Mouse (Mus musculus) limb, embryonic 11.5 days (tissue): Measurements from ENCODE around the gene Clpb. TPM values are rescaled to one million over a fixed set of nuclear protein-coding genes. Genes with fewer than 3 reads are reported as not detected.

Experiments
- ATAC-seq: fragments of 200-750 bp; cut with Nextera tagmentation; 2 replicates; pipeline ENCODE4 v1.8.0; 2017; ENCODE audit warnings: low read depth; ENCODE audit not compliant: insufficient number of reproducible peaks, low FRiP score, low TSS enrichment
- DNase-seq: peaks from one replicate; pipeline ENCODE4 v3.0.0-alpha.2; 2015; ENCODE audit warnings: low spot score
- H3K27ac ChIP-seq: fragments of 300-500 bp; sonication (generic); replicated peaks from 2 replicates; pipeline ENCODE4 v1.5.1; 2014; ENCODE audit warnings: low read depth, mild to moderate bottlenecking, low read length
- H3K27me3 ChIP-seq: fragments of 300-500 bp; sonication (generic); 2 replicates; pipeline ENCODE4 v1.6.1; 2014; ENCODE audit warnings: mild to moderate bottlenecking, low read length, mixed read lengths; ENCODE audit not compliant: control insufficient read depth, insufficient read depth
- H3K36me3 ChIP-seq: fragments of 300-500 bp; sonication (generic); 2 replicates; pipeline ENCODE4 v1.6.1; 2014; ENCODE audit warnings: mild to moderate bottlenecking, low read length, moderate library complexity, mixed read lengths; ENCODE audit not compliant: control insufficient read depth, insufficient read depth
- H3K4me1 ChIP-seq: fragments of 300-500 bp; sonication (generic); 2 replicates; pipeline ENCODE4 v1.6.1; 2014; ENCODE audit warnings: low read length, mixed read lengths; ENCODE audit not compliant: control insufficient read depth, insufficient read depth
- H3K4me2 ChIP-seq: fragments of 300-500 bp; sonication (generic); 2 replicates; pipeline ENCODE4 v1.6.1; 2014; ENCODE audit warnings: low read depth, mild to moderate bottlenecking, moderate library complexity; ENCODE audit not compliant: severe bottlenecking
- H3K4me3 ChIP-seq: fragments of 300-500 bp; sonication (generic); 2 replicates; pipeline ENCODE4 v1.5.1; 2014; ENCODE audit warnings: low read depth, low read length
- H3K9ac ChIP-seq: fragments of 300-500 bp; sonication (generic); 2 replicates; pipeline ENCODE4 v1.6.1; 2014; ENCODE audit warnings: mild to moderate bottlenecking, low read length
- H3K9me3 ChIP-seq: fragments of 300-500 bp; sonication (generic); 2 replicates; pipeline ENCODE4 v1.6.1; 2016; ENCODE audit warnings: low read length; ENCODE audit not compliant: control insufficient read depth
- WGBS: fragments of 180-500 bp; shearing (Covaris S2); extraction: QIAGEN DNeasy Blood & Tissue Kit; methylation state at CpG from one replicate; pipeline ENCODE4 v1.1.7; 2014; 5-methylcytosine and 5-hydroxymethylcytosine counted together
- polyA plus RNA-seq: library from polyadenylated mRNA; unstranded; fragments of >200 nt; fragmentation: Nextera tagmentation; extraction: Ambion mirVana; gene quantifications from 2 replicates; pipeline ENCODE4 v1.2.1, GENCODE M21; 2014

The Clpb gene
- polyA plus RNA-seq, 1 experiment from 2014 or later = 46.0 TPM

DNA sequence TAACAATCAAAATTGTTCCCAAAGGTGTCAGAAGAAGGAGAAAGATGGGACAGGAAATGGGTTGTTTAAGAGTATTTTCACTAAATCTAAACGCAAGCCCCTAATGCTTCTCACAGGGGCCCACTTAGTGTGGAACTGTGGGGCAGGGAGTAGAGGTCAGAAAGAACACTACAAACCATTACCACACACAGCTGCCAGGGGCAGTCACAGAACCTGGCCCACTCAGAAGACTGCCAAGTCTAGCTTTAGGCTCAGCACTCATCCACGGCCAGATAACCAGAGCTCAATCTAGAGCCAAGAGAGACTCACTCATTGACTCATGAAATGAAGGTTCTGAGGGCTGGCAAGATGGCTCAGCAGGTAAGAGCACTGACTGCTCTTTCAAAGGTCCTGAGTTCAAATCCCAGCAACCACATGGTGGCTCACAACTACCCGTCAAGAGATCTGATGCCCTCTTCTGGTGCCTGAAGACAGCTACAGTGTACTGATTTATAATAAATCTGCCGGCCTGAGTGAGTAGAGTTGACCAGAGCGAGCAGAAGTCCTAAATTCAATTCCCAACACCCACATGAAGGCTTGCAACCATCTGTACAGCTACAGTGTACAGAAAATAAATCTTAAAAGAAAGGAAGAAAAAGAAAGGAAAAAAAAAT lies 172.2 kb downstream of the Clpb start:
- Histone ChIP-seq H3K4me3 (peak overlapping the region; percentile 91), H3K9me3 (no peaks in the 10 kb centered on the region), H3K4me1 (peaks cover 11% of the 10 kb centered on the region), H3K27me3 (no peaks in the 10 kb centered on the region), H3K4me2 (peak overlapping the region; percentile 49), H3K27ac (peak overlapping the region; percentile 93; the same call in 1 of the 2 replicates), H3K9ac (peak overlapping the region; percentile 97), H3K36me3 (peaks cover 12% of the 10 kb centered on the region)
- DNase-seq (no peak), ATAC-seq (no peak)
- 56% methylated on average over 5 of the region's 5 CpGs for WGBS

DNA sequence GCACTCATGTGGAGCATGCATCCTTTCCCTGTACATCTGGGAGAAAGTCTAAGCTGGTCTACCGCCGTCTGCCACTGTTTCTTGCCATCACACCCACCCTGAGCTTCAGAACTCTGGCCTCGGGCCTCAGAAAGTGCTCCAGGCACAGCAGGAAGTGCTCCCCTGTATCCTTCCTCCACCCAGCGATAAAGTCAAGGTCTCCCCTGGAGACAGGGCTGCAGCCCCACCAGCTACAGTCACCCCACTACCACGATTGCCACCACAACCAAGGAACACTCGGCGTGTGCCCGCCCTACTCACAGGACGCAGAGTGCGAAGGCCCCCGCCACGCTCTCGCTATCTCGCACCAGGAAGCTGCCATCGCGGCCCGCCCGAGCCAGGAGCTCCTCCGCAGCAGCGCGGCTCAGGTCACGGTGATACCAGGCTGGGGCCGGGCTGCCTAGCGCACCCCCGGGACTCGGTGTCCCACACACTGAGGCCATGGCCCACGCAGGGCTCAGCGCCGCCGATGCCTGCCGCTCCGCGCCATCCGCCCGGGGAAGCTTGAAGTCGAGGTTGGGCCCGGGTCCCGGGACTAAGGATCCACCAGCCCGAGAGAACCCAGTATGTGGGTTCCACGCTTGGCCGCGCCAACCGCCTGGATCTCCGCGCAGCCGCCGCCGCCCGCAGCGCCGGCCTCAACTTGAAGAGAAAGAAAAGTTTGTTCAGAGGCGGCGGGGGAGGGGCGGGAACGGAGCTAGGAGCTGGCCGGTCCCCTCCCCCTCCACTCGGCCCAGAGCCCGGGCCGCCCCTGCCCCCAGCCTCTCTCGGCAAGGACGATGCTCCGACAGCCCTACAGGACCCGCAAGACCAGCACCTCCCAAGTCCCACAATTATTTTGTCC lies 173.1 kb downstream of the Clpb start:
- Histone ChIP-seq H3K4me2 (peak overlapping the region; percentile 49), H3K36me3 (peaks cover 8% of the 10 kb centered on the region), H3K9ac (peak overlapping the region; percentile 97), H3K4me1 (peaks cover 11% of the 10 kb centered on the region), H3K9me3 (no peaks in the 10 kb centered on the region), H3K27me3 (no peaks in the 10 kb centered on the region), H3K4me3 (peak overlapping the region; percentile 91), H3K27ac (peak overlapping the region; percentile 93)
- ATAC-seq (peak; percentile 63; the same call in 1 of the 2 replicates), DNase-seq (peak; percentile 84)
- under 1% methylated on average over 63 of the region's 63 CpGs for WGBS

DNA sequence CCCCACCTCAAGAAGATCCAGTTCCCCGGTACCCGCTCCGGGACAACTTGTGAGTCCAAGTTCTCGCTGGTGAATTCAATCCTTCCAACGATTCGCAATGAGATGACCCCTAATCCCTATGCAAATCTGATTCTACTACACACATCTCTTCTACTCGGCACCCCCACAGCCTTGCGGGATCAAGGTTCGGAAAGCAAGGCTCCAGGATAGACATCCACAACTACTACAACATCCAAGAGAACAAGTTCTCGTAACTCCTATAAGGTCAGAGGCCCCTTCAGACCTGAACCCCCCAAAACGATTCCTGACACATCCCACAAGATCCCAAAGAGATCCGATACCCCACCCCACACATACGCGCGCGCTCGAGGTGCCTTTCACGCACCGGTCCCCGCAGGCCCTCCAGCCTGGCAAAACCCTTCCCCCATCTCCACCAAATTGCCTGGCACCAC lies 173.7 kb downstream of the Clpb start:
- Histone ChIP-seq H3K27ac (peak overlapping the region; percentile 93), H3K4me3 (peak overlapping the region; percentile 91), H3K9ac (peak overlapping the region; percentile 97), H3K4me1 (peaks cover 11% of the 10 kb centered on the region), H3K27me3 (no peaks in the 10 kb centered on the region), H3K4me2 (peak overlapping the region; percentile 49), H3K9me3 (no peaks in the 10 kb centered on the region), H3K36me3 (peaks cover 2% of the 10 kb centered on the region)
- under 1% methylated on average over 20 of the region's 20 CpGs for WGBS
- DNase-seq = no peak
- 0 out of 2 replicates have a peak, but pooled peaks have one; percentile 0 for ATAC-seq

- Histone ChIP-seq H3K36me3 (no peaks in the 10 kb centered on the region; the same call in 1 of the 2 replicates), H3K4me3 (peak within 1 kb of the TSS; percentile 91), H3K9me3 (no peaks in the 10 kb centered on the region), H3K27ac (peak within 1 kb of the TSS; percentile 93), H3K27me3 (no peaks in the 10 kb centered on the region), H3K4me2 (peak within 1 kb of the TSS; percentile 49), H3K9ac (peak within 1 kb of the TSS; percentile 97), H3K4me1 (peaks cover 11% of the 10 kb centered on the region)
- ATAC-seq (peak; percentile 79), DNase-seq (peak; percentile 89)
- under 1% methylated on average over 64 of the region's 64 CpGs for WGBS
Observed at GRCm38 (mm10) chr7:101837606-101838471, 174.4 kb downstream of the Clpb start, which contains the start of gene Inppl1. Inppl1 (minus strand) TSS chr7:101838229.

GRCm38 (mm10) chr7:101844186-101844585 lies 180.8 kb downstream of the Clpb start:
- no peaks in the 10 kb centered on the region for H3K36me3 ChIP-seq
- H3K9me3 ChIP-seq = no peaks in the 10 kb centered on the region
- H3K27ac ChIP-seq = no peak overlapping the region
- H3K4me3 ChIP-seq = no peak overlapping the region
- no peaks in the 10 kb centered on the region for H3K4me1 ChIP-seq
- no peak overlapping the region for H3K4me2 ChIP-seq
- DNase-seq (no peak), ATAC-seq (no peak)
- 71% methylated on average over 6 of the region's 6 CpGs for WGBS
- no peaks in the 10 kb centered on the region for H3K27me3 ChIP-seq
- H3K9ac ChIP-seq = no peak overlapping the region

Other genes with a start within 250 kb of the Clpb start
- gene Pde2a, start 241.9 kb upstream of the Clpb start, polyA plus RNA-seq = 6.9 TPM in 2 replicates
- not detected in 2 replicates for gene Art2b, start 78.0 kb upstream of the Clpb start, polyA plus RNA-seq
- not detected in 2 replicates for gene Phox2a, start 154.7 kb downstream of the Clpb start, polyA plus RNA-seq
- 44.8 and 49.7 TPM in 2 replicates for gene Inppl1, start 174.6 kb downstream of the Clpb start, polyA plus RNA-seq
- gene Folr2, start 193.6 kb downstream of the Clpb start, polyA plus RNA-seq = 0.33 and 0.48 TPM in 2 replicates
- 97.6 and 98.8 TPM in 2 replicates for gene Anapc15, start 200.1 kb downstream of the Clpb start, polyA plus RNA-seq
- not detected in 2 replicates for gene Folr1, start 207.2 kb downstream of the Clpb start, polyA plus RNA-seq
- gene Lamtor1, start 242.3 kb downstream of the Clpb start, polyA plus RNA-seq = 139 and 150 TPM in 2 replicates
- 0.40 and 0.78 TPM in 2 replicates for gene Tomt, start 242.7 kb downstream of the Clpb start, polyA plus RNA-seq